Mouse (Mus musculus) embryonic facial prominence, embryonic 13.5 days (tissue): ENCODE measurements around the gene 1810046K07Rik. TPM values are rescaled to one million over a fixed set of nuclear protein-coding genes. Genes with fewer than 3 reads are reported as not detected.

ENCODE experiments used
- ATAC-seq: fragments of 200-750 bp; cut with Nextera tagmentation; 2 replicates; pipeline ENCODE4 v1.8.0; 2017; ENCODE audit warnings: low read depth; ENCODE audit not compliant: insufficient number of reproducible peaks, insufficient read depth, low FRiP score, low TSS enrichment
- H3K27ac ChIP-seq: fragments of 300-500 bp; sonication (generic); 2 replicates; pipeline ENCODE4 v1.5.1; 2015; ENCODE audit warnings: moderate library complexity, mild to moderate bottlenecking, inconsistent platforms
- H3K27me3 ChIP-seq: fragments of 300-500 bp; sonication (generic); 2 replicates; pipeline ENCODE4 v1.6.1; 2015; ENCODE audit warnings: mild to moderate bottlenecking, inconsistent platforms
- H3K36me3 ChIP-seq: fragments of 300-500 bp; sonication (generic); 2 replicates; pipeline ENCODE4 v1.6.1; 2015; ENCODE audit warnings: mild to moderate bottlenecking, inconsistent platforms
- H3K4me1 ChIP-seq: fragments of 300-500 bp; sonication (generic); 2 replicates; pipeline ENCODE4 v1.6.1; 2015; ENCODE audit warnings: inconsistent platforms
- H3K4me2 ChIP-seq: fragments of 300-500 bp; sonication (generic); 2 replicates; pipeline ENCODE4 v1.6.1; 2015; ENCODE audit warnings: moderate library complexity, mild to moderate bottlenecking, inconsistent platforms
- H3K4me3 ChIP-seq: fragments of 300-500 bp; sonication (generic); 2 replicates; pipeline ENCODE4 v1.5.1; 2015; ENCODE audit warnings: mild to moderate bottlenecking, inconsistent platforms
- H3K9ac ChIP-seq: fragments of 300-500 bp; sonication (generic); 2 replicates; pipeline ENCODE4 v1.6.1; 2015; ENCODE audit warnings: mild to moderate bottlenecking, inconsistent platforms
- H3K9me3 ChIP-seq: fragments of 300-500 bp; sonication (generic); 2 replicates; pipeline ENCODE4 v1.6.1; 2016; ENCODE audit warnings: inconsistent platforms
- WGBS: fragments of 180-500 bp; shearing (Covaris S2); methylation state at CpG from one replicate; pipeline ENCODE4 v1.1.7; 2015; ENCODE audit warnings: mixed read lengths; 5-methylcytosine and 5-hydroxymethylcytosine counted together
- polyA plus RNA-seq: library from polyadenylated mRNA; unstranded; fragments of >200 nt; fragmentation: Nextera tagmentation; extraction: Ambion mirVana; gene quantifications from 2 replicates; pipeline ENCODE4 v1.2.1, GENCODE M21; 2015

Gene 1810046K07Rik
- polyA plus RNA-seq, 1 experiment from 2014 or later: not detected

DNA sequence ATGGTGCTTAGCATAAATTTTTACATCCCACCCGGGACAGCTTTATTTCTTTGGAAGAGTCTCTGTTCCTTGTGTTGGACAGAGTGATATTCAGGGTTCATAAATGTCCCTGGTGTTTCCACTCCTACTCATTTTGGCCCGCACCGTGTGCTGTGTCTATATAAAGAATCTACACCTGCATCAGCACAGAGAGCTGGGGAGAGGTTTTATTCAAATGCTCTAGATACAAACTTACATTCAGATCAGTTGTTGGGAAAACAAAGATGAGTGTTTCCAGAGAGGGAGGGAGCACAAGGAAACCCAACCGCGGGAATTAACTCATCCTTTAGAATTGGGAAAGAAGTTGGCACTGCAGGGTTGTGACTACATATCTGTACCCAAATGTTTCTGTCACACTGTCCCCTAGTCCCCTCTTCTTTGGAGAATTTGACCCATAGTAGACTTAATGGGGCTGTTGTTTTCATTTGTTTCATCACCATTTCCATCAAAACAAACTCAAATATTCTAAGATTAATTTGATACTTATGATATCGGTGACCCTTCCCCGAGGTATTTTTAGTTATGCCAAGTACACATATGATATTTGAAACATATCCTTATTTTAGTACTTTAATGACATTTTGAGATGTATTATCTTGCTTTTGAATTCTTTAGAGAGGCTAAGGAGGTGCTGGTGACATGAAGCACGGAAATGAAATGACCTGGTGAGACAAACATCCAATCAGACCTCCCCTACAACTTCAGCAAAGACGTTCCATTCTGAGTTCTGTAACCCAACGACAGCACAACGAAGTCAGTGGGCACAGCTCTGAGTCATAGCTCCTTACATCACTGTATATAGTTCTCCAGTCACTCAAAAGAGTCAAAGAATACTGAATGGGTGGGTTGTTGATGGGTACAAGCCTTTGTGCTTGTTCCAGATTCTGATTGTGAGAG, 1.8 kb downstream of the 1810046K07Rik start:
- Histone ChIP-seq H3K4me3 (no peak overlapping the region), H3K4me2 (no peak overlapping the region), H3K4me1 (no peaks in the 10 kb centered on the region), H3K9ac (no peak overlapping the region), H3K27me3 (no peaks in the 10 kb centered on the region), H3K27ac (no peak overlapping the region), H3K36me3 (no peaks in the 10 kb centered on the region), H3K9me3 (no peaks in the 10 kb centered on the region)
- 80% methylated on average over 11 of the region's 11 CpGs for WGBS
- ATAC-seq: no peak

- Histone ChIP-seq H3K36me3 (no peaks in the 10 kb centered on the region), H3K27me3 (no peaks in the 10 kb centered on the region), H3K4me2 (no peak overlapping the region), H3K9ac (no peak overlapping the region), H3K9me3 (no peaks in the 10 kb centered on the region), H3K4me3 (no peak overlapping the region), H3K27ac (no peak overlapping the region), H3K4me1 (no peaks in the 10 kb centered on the region)
- 71% methylated on average over 7 of the region's 7 CpGs for WGBS
- ATAC-seq: no peak
Measured at GRCm38 (mm10) chr9:51324406-51325065, 4.2 kb downstream of the 1810046K07Rik start.

- Histone ChIP-seq H3K9me3 (no peaks in the 10 kb centered on the region), H3K4me3 (no peak overlapping the region), H3K9ac (no peak overlapping the region), H3K36me3 (no peaks in the 10 kb centered on the region), H3K4me1 (no peaks in the 10 kb centered on the region), H3K27me3 (no peaks in the 10 kb centered on the region), H3K27ac (no peak overlapping the region), H3K4me2 (no peak overlapping the region)
- no peak for ATAC-seq
- 90% methylated on average over 1 of the region's 1 CpGs for WGBS
Measured at GRCm38 (mm10) chr9:51320096-51320495, 8.6 kb downstream of the 1810046K07Rik start.

- WGBS: 69% methylated on average over 4 of the region's 4 CpGs
- Histone ChIP-seq H3K9ac (no peak overlapping the region), H3K27ac (no peak overlapping the region), H3K4me2 (no peak overlapping the region), H3K9me3 (no peaks in the 10 kb centered on the region), H3K36me3 (no peaks in the 10 kb centered on the region), H3K27me3 (no peaks in the 10 kb centered on the region), H3K4me3 (no peak overlapping the region), H3K4me1 (no peaks in the 10 kb centered on the region)
- ATAC-seq: no peak
Measured at GRCm38 (mm10) chr9:51318246-51318645, 10.5 kb downstream of the 1810046K07Rik start.

GRCm38 (mm10) chr9:51317322-51317721, 11.4 kb downstream of the 1810046K07Rik start:
- Histone ChIP-seq H3K36me3 (no peaks in the 10 kb centered on the region), H3K4me1 (peaks cover 3% of the 10 kb centered on the region; the same call in 1 of the 2 replicates), H3K4me3 (no peak overlapping the region), H3K9me3 (no peaks in the 10 kb centered on the region), H3K27me3 (no peaks in the 10 kb centered on the region), H3K9ac (no peak overlapping the region), H3K27ac (no peak overlapping the region), H3K4me2 (no peak overlapping the region)
- no peak for ATAC-seq
- WGBS: 89% methylated on average over 4 of the region's 4 CpGs

- Histone ChIP-seq H3K4me2 (no peak overlapping the region), H3K9me3 (no peaks in the 10 kb centered on the region), H3K27ac (no peak overlapping the region), H3K27me3 (no peaks in the 10 kb centered on the region), H3K4me3 (no peak overlapping the region), H3K4me1 (peaks cover 3% of the 10 kb centered on the region; the same call in 1 of the 2 replicates), H3K36me3 (no peaks in the 10 kb centered on the region), H3K9ac (no peak overlapping the region)
- ATAC-seq: peak; percentile 26; the same call in 1 of the 2 replicates
- WGBS: 65% methylated on average over 6 of the region's 6 CpGs
Measured at GRCm38 (mm10) chr9:51315402-51316063, 13.2 kb downstream of the 1810046K07Rik start.

DNA sequence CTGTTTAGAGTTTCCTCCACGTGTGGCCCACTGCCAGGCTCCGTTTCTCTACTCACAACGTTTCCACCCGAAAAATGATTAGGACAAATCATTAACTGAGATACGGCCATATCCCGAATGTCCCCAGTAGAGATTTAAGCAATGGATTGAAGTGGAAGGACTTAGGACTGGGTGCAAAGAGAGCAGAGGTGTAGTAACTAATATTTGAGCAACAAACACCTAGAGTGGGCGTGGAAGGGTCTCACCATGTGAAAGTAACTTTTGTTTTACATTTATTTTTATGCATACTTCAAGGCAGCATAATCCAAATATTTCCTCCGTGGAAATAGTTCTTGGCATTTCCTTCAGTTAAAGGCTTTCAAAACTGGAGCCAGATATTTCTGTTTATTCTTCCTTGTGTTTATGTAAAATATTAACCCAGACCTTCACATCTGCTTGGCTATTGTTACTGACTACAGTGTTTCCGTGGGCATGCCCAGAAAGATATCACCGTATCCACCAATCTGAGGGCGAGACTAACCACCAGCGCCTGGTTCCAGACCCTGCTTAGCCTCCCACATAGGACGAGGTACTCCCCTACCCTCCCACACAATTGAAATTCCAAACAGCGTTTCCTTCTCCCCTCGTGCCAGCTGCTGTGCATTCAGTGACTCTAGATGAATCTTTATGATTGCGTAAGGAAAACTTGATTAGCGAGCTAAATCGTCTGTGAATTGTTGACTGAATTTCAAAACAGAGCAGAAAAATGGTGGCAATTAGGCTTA, 16.0 kb downstream of the 1810046K07Rik start:
- WGBS: 52% methylated on average over 18 of the region's 18 CpGs
- H3K4me2 ChIP-seq: peak overlapping the region; percentile 14; the same call in 1 of the 2 replicates
- no peak overlapping the region for H3K4me3 ChIP-seq
- no peaks in the 10 kb centered on the region for H3K36me3 ChIP-seq
- no peaks in the 10 kb centered on the region for H3K9me3 ChIP-seq
- no peak overlapping the region for H3K9ac ChIP-seq
- H3K27me3 ChIP-seq: no peaks in the 10 kb centered on the region
- no peak for ATAC-seq
- H3K27ac ChIP-seq: no peak overlapping the region
- H3K4me1 ChIP-seq: peaks cover 3% of the 10 kb centered on the region; the same call in 1 of the 2 replicates

GRCm38 (mm10) chr9:51310515-51310914, 18.2 kb downstream of the 1810046K07Rik start:
- no peak for ATAC-seq
- WGBS: 79% methylated on average over 7 of the region's 7 CpGs

GRCm38 (mm10) chr9:51306351-51306750, 22.4 kb downstream of the 1810046K07Rik start:
- H3K9me3 ChIP-seq: no peaks in the 10 kb centered on the region
- H3K4me2 ChIP-seq: no peak overlapping the region
- no peak for ATAC-seq
- no peaks in the 10 kb centered on the region for H3K36me3 ChIP-seq
- no peak overlapping the region for H3K4me3 ChIP-seq
- no peak overlapping the region for H3K9ac ChIP-seq
- no peaks in the 10 kb centered on the region for H3K27me3 ChIP-seq
- H3K4me1 ChIP-seq: no peaks in the 10 kb centered on the region
- WGBS: 76% methylated on average over 3 of the region's 3 CpGs
- no peak overlapping the region for H3K27ac ChIP-seq

More at GRCm38 (mm10) chr9:51310515-51310914, 18.2 kb downstream of the 1810046K07Rik start:
- H3K27ac ChIP-seq: no peak overlapping the region
- no peak overlapping the region for H3K9ac ChIP-seq
- no peak overlapping the region for H3K4me3 ChIP-seq
- H3K4me2 ChIP-seq: no peak overlapping the region
- no peaks in the 10 kb centered on the region for H3K36me3 ChIP-seq
- H3K27me3 ChIP-seq: no peaks in the 10 kb centered on the region
- no peaks in the 10 kb centered on the region for H3K9me3 ChIP-seq
- H3K4me1 ChIP-seq: peaks cover 3% of the 10 kb centered on the region; the same call in 1 of the 2 replicates

DNA sequence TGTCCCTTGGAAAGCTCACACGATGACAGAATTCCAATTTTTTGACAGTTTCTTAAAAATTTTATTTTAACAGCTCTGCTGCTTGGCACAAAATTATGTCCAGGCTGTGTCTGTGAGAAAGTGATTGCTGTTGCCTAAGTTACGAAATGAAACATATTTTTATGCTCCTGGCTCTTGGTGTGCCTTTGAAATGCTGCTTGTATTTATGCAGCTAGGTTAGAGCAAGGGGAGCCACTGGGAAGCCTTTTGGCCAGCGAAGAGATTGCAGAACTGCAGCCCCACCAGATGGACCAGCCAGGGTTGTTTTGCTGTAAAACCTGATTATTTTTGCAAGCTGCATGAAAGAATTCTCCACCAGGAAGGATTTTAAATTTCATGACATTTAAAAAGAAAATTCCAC, 23.6 kb downstream of the 1810046K07Rik start:
- H3K9ac ChIP-seq: no peak overlapping the region
- H3K4me1 ChIP-seq: no peaks in the 10 kb centered on the region
- no peak for ATAC-seq
- no peaks in the 10 kb centered on the region for H3K27me3 ChIP-seq
- H3K4me3 ChIP-seq: no peak overlapping the region
- WGBS: 76% methylated on average over 3 of the region's 3 CpGs
- no peaks in the 10 kb centered on the region for H3K36me3 ChIP-seq
- no peak overlapping the region for H3K4me2 ChIP-seq
- no peaks in the 10 kb centered on the region for H3K9me3 ChIP-seq
- H3K27ac ChIP-seq: no peak overlapping the region

GRCm38 (mm10) chr9:51303980-51304379, 24.7 kb downstream of the 1810046K07Rik start:
- Histone ChIP-seq H3K9me3 (no peaks in the 10 kb centered on the region), H3K4me2 (no peak overlapping the region), H3K4me1 (no peaks in the 10 kb centered on the region), H3K4me3 (no peak overlapping the region), H3K27ac (no peak overlapping the region), H3K27me3 (no peaks in the 10 kb centered on the region), H3K36me3 (no peaks in the 10 kb centered on the region), H3K9ac (no peak overlapping the region)
- WGBS: 73% methylated on average over 5 of the region's 5 CpGs
- ATAC-seq: no peak
